Mouse (Mus musculus): ENCODE results near the gene Fam71d. TPM values are rescaled to one million over a fixed set of nuclear protein-coding genes. Genes with fewer than 3 reads are reported as not detected.

Fam71d gene
- total RNA-seq, 2 experiments from 2014 or later: 0.89 to 1.4 TPM

DNA sequence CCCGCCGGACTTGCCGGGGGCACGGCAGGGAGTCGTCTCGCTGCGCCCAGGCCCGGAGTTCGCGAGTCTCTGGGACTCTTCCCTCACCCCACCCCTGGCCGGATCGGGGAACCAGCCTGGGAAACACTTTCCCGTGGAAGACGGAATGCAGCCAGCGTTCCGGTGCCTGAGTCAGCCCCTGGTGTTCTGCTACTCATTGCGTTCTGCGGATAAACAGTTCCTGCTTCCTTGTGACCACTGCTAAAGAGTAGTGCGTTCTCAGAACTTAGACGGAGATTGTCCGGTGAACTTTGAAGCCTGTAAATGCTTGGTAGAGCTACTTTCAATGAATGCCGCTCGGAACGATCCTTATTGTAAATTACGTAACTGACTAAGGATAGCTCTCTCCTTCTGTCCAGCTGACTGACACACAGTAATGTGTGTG is 58.1 kb downstream of the Fam71d start:
- peak; percentile 16 to 73 for DNase-seq (ENCODE audit: extremely low spot score in 1 of 2, low spot score in 2 of 2)
- intact Hi-C loops (cut with DNase I): no loop called here

DNA sequence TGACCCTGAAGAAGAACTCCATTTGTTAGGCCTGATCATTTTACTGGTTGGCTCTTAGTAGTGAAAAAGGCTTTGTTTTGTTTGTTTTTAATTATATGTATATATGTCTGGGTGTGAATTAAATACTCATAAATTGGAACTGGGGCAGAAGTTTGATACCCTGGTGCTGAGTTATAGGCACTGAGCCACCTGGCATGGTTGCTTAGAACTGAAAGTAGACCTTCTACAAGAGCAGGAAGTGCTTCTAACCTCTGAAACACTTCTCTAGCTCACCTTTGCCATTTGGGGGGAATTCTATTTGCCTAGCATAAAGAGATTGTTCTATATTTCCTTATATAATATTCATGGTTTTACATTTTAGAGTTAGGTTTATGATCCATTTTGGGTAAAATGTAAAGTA is 70.6 kb downstream of the Fam71d start:
- no peak for DNase-seq (ENCODE audit: extremely low spot score in 1 of 2, low spot score in 2 of 2)
- intact Hi-C loops (cut with DNase I): no loop called here

DNA sequence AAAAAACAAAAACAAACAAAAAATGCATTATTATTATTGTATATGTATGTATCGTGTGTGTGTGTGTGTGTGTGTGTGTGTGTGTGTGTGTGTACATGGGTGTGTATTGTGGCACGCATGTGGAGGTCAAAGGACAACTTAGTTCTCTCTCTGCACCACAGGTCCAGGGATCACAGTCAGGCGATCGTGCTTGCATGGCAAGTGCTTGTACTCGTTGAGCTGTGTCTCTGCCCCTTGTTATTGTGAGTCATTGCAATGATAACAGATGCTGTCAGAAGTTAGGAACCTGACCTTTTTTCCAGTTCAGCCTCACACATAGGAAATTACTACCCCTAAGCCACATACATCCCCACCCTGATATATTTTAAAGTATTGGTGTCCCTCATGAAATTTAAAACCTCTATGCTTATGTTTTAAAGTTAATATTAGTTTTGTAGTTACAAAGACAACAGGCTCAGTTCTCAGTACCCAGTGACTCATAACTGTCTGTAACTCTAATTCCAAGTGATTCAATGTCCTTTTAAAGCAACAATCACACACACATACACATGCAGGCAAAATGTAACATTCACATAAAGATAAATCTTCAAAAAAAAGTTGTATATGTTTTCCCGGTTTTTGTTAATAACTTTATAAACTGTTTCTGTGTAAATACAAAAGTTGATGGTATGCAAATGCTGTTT is 77.8 kb downstream of the Fam71d start:
- no peak for DNase-seq (ENCODE audit: extremely low spot score in 1 of 2, low spot score in 2 of 2)
- intact Hi-C loops (cut with DNase I): no loop called here

DNA sequence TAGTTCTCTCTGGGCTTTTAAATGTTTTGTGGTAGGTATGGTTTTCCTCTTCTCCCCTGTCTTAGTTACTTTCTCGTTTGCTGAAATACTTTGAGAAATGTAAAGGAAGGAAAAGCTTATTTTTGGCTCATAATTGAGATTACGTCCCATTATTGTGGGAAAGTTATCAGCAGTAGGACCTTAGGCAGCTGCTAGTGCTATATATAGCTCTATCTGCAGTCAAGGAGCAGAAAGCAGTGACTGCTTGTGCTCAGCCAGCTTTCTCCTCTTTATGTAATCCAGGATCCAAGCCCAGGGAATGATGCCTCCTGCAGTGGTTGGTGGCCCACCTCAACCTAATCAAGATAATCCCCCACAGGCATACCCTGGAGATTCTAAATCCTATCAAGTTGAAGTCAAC is 81.9 kb downstream of the Fam71d start:
- DNase-seq (ENCODE audit: extremely low spot score in 1 of 2, low spot score in 2 of 2): no peak
- intact Hi-C loops (cut with DNase I): no loop called here

DNA sequence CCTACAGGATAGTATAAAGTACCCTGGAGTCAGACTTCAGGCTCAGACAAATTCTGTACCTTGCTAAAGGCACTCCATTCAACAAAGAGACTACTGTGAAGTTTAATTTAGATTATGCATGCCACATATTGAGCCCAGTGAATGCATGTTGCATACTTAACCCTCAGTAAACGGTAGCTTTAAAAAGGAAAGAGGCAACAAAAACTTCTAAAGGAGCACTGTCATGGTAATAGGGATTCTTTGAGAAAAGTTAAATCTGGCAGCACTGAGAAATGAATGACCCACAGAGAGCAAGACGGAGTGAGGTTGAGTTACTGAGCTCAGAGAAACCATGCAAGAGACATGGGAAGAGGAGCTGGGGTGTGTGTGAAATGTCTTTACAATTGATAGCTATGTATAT is 86.6 kb downstream of the Fam71d start:
- DNase-seq (ENCODE audit: extremely low spot score in 1 of 2, low spot score in 2 of 2): no peak
- intact Hi-C loops (cut with DNase I): no loop called here

DNA sequence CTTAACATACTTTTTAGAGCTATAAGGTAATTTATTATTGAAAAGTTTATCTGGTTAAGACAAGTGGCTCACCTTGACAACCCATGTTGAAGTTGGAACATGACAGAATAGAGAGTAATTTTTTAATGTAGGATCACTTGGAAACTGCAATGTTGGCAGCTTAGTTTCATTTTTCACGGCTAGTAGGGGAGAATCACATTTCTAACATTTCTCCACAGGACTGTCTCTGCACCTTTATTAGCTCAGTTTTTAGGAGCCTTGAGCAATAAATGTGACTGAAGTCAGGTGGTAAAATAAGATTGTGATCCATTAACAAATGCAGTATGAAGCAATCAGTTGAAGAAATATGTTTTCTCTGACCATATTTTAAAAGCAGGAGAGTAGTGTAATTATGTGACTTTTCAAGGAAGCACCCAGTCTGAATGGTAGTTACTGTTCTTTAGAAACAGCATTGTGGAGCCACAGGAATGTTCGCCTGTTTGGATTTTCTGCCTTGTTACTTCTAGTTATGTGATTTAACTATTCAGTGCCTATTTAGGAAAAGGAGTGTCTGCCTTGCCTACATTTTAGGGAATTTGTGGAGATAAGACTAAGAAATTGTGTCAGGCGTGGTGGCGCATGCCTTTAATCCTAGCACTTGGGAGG is 87.2 kb downstream of the Fam71d start:
- intact Hi-C loops (cut with DNase I): no loop called here
- no peak for DNase-seq (ENCODE audit: extremely low spot score in 1 of 2, low spot score in 2 of 2)

Other genes starting within 250 kb of the Fam71d start
- gene Mpp5, start 57.4 kb downstream of the Fam71d start, total RNA-seq (2021): 10 to 100 TPM; 10.7 to 12.1 TPM
- gene Atp6v1d, start 170.1 kb downstream of the Fam71d start, total RNA-seq (2021): 100 to 1,000 TPM; 202 to 210 TPM
- 10 to 100 TPM; 62.6 to 64.2 TPM for gene Eif2s1, start 170.3 kb downstream of the Fam71d start, total RNA-seq (2021)
- under 1 TPM; 0.45 to 0.64 TPM for gene Plek2, start 215.4 kb downstream of the Fam71d start, total RNA-seq (2021)

Measured in left cerebral cortex, postnatal 10 days (tissue).